Mouse (Mus musculus): ENCODE data around the gene Igdcc3.
"Not testable (repeated sequence)": the region's sequence is repeated elsewhere in the genome, so short reads cannot be mapped to it uniquely, and the experiment has no call there.

Gene Igdcc3

DNA sequence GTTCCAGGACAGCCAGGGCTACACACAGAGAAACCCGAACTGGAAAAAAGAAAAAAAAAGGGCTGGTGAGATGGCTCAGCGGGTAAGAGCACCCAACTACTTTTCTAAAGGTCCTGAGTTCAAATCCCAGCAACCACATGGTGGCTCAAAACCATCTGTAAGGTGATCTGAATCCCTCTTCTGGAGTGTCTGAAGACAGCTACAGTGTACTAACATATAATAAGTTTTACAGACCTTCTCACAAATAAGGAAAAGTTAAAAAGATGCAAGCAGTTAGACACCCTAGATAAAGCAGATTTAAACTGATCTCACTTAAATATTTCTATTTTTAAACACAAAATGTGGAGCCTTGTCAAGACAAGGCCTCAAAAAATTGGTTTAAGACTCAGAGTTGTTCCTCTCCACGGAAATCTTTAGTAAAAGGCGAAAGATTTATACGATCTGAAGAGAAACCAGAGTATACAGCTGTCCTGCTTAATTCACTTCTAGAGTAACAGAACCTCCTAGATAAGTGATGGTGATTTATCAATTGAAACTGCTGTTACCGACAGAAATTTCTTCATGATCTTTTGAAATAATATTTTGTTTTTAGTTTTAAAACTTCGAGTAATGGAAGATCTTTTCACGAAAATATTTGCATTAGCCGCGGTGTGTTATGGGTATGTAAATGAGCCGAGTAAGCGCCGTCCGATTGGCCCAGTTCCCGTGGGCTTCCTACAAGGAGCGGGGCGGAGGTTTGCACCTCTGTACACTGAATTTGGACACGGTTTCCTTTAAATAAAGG lies 60.6 kb downstream of the Igdcc3 start:
- in situ Hi-C loops (cut with MboI, MseI), result no loop called here

DNA sequence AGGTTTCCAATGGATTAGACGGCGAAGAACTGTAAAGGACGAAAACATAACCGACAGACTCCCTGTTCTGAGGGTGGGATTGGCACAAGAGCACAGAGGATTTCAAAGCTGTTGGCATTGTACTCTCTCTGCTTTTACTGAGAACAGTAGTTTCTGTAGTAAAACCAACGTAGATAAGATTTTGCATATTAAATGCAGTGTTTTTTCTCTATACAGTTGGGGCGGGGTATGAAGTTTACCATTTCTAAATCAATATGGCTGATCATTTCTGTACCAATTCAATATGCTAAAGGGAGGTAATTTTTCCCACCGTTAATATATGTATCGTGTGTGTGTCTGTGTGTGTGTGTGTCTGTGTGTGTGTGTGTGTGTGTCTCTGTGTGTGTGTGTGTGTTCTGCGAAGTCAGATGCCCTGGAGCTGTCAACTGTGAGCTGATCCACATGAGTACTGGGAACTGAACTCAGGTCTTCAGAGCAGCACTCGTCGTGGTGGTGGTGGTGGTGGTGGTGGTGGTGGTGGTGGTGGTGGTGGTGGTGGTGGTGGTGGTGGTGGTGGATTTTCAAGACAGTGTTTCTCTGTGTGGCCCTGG lies 61.3 kb downstream of the Igdcc3 start:
- in situ Hi-C loops (cut with MboI, MseI), result no loop called here

DNA sequence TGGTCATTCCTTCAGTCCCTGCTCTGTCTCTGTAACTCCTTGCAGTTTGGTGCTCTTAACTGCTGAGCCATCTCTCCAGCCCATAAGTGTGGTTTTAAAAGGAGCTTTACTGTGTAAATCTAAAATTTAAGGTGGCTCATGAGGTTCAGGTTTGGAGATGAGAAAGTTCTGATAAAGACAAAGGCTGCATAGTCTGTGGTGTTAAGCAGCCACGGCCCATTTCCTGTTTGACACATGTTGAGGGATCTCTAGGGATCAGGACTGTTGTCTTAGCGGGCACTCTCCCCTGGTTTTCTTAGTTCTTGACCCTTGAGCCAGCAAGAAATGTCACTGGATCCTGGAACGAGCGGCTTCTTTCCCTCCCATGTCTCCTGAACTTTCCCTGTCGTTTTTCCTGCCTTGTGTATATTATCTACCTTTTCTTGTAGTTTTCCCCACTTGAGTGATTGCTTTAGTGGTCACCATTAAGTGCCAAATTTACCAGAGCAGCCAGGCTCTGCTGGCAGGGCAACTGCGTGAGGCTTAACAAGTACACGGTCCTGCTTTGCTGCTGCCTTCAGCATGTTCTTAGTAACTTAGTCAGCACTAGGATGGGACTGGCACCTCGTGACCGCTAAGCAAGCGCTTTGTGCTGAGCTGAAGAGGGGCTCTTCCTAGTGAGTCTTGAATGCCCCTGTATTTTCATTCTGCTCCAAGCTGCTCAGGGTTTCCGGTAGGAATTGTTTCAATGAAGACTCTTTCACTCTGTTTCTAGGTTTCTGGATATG lies 64.2 kb downstream of the Igdcc3 start:
- in situ Hi-C loops (cut with MboI, MseI), result no loop called here

DNA sequence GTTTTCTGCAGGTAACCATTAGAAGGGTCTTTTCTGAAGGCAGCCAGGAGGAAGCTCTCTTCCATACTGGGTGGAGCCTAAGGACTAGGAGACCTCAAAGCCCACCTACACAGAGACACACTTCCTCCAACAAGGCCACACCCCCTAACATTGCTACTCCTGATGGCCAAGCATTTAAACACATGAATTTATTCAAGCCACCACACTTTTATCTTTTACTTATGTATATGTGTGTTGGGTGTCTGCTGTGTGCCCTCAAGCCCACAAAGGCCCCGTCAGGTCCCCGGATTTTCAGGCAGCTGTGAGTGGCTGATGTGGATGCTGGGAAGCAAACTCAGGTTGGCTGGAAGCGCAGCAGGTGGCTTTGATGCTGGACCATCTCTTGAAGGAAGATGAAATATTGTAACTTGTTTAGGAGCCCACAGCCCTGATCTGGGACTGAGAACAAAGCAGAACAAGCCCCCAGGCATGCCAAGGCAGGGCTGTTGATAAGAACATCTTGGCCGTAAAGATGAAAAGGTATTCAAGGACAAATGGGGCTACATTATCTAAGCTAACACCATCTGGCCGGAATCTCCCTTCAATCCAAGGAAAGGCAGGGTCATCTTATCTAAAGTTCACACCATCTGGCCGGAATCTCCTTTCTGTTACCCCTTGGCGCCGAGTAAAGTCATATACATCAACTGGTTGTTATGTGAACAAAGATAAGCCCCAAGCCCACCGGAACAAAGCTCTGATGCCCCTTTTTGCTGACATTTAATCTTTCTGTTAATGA lies 66.2 kb downstream of the Igdcc3 start:
- in situ Hi-C loops (cut with MboI, MseI), result not testable (repeated sequence)

DNA sequence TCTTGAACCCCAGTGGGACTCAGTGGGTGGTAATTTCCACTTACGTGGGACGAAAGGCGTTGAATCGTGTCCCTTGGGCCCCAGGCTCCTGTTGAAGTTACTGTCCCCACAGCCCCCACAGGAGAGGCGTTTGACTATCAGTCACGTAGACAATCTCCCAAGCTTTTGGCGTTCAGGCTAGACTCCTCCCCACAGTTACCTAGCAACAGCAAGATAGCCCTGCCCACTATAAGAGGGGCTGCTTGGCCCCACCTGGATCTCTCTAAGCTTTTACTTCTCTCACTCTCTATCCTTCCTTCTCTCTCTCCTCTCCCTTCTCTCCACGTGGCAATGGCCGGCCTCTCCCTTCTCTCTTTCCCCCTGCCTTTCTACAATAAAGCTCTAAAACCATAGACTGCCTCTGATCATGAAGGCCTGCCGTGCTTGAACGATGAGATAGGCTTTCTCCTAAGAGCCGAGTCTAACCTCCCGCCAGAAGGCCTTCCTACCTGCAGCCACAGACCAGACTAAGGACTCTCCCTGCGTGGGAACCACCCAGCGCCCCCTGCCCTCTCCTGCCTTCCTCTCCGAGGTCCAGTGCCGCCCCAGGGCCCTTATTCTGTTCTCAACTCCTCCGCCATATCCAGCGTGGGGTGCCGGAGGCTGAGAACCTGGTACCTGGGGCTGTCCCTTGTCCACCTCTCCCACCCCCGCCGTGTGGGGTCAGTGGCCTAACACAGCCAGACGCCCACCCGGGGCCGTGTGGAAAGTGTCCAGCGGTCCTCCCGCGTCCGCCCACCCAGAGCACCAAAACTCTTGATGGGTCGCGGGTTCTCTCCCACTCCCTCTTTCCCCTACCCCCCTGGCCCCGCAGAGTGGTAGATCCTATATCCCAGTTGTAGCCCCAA lies 67.5 kb downstream of the Igdcc3 start:
- in situ Hi-C loops (cut with MboI, MseI), result no loop called here

DNA sequence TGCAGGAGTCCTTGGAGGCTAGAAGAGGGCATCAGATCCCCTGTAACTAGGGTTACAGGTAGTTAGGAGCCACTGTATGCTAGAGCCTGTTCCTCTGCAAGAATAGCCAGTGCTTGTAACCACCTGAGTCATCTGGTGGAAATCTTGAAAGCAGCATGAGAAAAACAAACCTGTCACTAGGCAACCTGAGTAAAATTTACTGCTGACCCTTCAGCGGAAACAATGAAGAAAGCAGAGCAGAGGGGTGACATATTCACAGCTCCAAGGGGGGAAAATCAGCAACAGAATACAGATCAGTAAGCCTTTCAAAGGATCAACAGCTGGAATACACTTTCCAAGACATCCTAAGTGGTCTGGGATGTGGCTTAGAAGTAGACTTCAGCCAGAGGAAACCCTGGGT lies 70.6 kb downstream of the Igdcc3 start:
- in situ Hi-C loops (cut with MboI, MseI), result loop anchor here (5.0 kb wide), 1 partner anchor 81 kb away; the partner anchor contains the start of gene Clpx

DNA sequence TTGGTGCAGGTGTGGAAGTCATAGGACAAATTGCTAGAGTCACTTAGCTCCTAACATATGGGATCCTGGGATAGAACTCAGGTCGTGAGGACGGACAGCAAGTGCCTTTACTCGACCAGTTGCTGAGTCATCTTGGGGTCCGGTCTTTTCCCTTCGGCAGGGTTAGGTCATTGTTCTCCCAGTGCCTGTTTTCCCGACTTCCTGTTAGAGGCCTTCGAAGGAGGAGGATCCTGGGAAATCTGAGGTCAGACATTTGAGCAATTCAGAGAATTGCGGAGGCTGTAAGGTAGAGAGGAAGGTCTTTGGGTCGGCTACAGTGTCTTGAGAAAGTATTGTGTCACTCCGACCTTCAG lies 73.4 kb downstream of the Igdcc3 start:
- in situ Hi-C loops (cut with MboI, MseI), result loop anchor here (5.0 kb wide), 1 partner anchor 78 kb away; the partner anchor contains the start of gene Clpx

DNA sequence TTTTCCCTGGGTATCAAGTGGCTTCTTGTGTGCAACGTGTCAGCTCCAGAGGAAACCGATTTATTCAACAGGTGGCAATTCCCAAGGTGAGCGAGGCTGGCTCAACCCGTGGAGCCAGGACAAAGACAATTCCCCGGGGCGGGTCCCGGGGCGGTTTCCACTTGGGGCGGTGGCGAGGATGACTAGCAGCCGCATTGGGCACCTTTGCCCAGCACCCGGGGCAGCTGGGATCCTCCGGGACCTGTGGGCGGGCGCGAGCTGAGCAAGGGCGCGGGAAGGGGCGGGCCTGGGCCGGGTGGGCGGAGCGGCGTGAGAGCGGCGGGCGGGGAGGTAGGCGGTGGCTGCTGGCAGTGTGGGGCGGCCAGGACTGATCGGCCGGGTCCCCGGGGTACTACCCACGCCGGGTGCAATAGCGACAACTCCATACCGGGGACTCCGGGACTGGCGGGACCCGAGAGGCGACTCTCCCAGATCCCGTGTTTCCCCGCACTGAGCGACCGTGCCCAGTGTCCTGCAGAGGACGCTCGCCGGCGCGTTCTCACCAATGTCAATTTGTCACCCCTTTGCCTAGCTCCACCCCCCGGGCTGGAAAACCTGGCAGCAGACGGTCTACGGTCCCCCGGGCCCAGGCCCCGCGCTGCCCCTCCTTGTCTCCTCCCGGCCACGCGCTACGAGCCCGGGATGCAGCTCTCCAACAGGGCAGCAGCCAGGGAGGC lies 73.9 kb downstream of the Igdcc3 start:
- in situ Hi-C loops (cut with MboI, MseI), result loop anchor here (5.0 kb wide), 1 partner anchor 77 kb away; the partner anchor contains the start of gene Clpx

DNA sequence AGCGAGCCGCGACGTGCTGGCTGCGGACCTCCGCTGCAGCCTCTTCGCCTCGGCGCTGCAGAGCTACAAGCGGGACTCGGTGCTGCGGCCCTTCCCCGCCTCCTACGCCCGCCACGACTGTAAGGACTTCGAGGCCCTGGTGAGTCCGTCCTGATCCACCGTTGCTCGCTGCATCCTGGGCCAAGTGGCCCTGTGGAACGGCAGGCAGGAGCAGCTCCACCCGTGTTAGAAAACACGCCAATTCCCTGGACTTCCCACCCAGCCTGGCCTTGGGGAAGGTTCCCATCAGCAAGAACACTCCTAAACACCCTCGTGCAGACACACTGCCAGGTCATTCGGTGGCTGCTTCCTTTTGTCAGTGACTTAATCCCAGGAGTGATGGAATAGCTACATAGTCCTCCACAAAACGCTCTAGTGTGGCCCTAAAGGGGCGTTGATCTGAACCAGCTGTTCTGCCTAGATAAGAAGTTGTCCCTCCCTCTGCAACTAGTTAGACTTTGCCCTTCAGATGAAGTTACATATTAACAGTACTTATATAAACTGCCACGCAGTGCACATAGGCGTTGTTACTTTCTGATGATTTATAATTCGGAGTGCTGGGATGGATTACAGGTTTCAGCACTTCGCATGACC lies 74.6 kb downstream of the Igdcc3 start:
- in situ Hi-C loops (cut with MboI, MseI), result no loop called here

DNA sequence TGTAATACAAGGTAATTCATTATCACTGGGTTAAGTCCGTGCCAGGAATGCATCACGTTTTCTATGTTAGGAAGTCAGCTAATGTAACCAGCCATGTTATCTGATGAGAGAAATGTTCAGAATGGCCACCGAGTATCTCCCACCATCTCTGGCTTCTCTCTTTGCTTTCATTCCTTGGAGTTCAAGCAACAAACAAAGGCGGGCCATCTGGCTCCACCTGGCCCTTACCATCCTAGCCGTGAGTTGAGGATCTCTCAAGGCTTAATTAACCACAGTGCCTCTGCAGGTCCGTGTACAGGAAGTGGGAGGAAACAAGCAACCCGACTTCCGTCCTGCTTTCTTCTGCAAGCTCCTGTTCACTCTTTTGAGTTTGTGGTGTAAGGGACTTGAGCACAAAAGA lies 76.0 kb downstream of the Igdcc3 start:
- in situ Hi-C loops (cut with MboI, MseI), result no loop called here

DNA sequence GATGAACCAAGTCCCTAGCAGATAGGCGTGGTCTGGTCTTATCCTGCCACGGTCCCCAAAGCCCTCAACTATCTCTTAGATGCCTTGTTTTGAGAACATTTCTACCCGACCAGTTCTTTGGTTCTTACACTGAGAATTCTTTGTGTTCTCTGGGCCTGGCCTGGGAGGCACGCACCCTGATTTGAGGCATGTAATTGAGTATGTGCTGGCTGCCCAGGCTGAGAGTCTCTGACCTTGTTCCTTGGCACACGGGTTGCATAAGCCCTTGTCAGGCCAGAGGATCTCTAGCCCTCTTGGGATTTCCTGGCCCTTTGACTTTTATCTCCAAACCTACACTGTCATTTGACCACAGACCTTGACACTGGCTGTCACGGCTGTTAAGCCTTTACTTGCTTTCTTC lies 76.7 kb downstream of the Igdcc3 start:
- in situ Hi-C loops (cut with MboI, MseI), result no loop called here

DNA sequence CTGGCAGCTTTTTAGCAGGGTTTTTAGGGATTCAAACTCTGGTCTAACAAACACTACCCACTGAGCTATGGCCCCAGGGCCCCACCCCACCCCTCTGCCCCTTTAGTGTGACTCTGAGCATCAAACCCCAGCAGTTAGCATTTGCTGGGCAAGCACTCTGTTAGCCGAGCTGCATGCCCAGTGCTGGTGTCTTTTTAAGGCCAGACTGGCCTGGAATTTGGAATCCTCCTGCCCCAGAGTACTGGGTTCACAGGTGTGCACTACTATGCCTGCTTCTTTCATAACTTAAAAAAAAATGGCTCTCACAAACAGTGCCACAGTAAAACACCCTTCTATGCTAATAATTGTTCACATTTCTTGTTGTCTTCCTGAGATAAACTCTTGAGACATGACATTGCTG lies 77.9 kb downstream of the Igdcc3 start:
- in situ Hi-C loops (cut with MboI, MseI), result no loop called here

DNA sequence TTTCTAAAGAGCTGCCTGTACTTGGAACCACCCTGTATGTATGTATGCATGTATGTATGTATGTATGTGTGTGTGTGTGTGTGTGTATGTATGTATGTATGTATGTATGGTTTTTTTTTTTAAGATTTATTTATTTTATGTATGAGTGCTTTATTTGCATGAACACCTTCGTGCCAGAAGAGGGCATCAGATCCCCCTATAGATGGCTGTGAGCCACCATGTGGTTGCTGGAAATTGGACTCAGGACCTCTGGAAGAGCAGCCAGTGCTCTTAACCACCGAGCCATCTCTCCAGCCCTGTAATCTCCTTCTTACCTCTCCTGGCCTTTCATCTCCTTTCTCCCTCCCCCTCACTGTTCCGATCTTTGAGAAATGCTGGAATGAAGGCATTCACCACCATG lies 79.4 kb downstream of the Igdcc3 start:
- in situ Hi-C loops (cut with MboI, MseI), result not testable (repeated sequence)

DNA sequence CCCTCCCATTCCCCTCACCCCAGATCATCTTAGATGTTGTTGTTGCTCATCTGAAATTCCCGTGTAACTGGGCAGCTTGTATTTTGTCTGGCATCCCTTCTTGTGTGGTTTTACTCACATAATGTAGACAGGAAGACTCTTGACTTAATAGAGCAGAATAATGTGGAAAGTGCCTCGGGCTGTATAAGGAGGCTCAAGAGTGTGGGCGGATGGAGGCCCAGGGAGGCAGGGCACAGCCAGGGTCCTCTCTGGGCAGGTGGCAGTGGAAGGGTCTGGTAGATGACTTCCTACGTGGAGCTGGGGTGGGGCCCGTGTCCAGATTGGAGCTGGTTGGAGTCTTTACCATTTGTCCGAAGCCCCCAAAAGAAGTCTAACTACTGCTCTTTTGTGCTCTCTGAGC lies 82.9 kb downstream of the Igdcc3 start:
- in situ Hi-C loops (cut with MboI, MseI), result no loop called here

DNA sequence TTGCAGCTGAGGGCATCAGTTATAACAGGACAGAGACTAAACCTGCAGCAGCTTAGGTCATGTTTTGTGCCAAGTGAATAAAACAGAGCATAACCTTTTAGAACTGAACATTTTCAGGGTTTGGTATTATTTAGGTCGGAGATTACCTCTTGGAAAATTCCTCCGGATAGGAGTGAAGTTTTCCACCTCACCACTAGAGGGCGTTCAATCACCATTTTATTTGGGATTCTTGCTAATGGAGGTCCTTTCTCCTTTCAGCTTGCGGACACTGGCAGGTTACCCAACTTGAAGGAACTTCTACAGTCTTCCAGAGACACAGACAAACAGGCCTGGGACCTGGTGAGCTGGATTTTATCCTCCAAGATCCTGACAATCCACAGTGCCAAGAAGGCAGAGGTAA lies 84.8 kb downstream of the Igdcc3 start:
- in situ Hi-C loops (cut with MboI, MseI), result no loop called here

DNA sequence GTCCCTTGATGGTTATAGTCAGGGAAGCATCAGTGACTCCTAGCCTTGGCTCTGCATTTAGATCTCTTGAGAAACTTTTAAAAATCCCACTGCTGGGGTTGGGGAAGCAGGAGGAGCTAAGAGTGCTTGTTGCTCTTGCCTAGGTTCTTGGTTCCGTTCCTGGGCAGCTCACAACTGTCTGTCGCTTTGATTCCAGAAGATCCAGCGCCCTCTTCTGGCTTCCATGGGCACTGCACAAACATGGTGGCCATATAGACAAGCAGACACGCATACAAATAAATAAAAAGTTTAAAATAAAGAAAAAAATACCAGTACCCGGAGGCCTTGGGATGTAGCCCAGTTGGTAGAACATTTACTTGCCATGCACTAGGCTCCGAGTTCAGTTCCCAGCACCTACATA lies 89.3 kb downstream of the Igdcc3 start:
- in situ Hi-C loops (cut with MboI, MseI), result no loop called here

DNA sequence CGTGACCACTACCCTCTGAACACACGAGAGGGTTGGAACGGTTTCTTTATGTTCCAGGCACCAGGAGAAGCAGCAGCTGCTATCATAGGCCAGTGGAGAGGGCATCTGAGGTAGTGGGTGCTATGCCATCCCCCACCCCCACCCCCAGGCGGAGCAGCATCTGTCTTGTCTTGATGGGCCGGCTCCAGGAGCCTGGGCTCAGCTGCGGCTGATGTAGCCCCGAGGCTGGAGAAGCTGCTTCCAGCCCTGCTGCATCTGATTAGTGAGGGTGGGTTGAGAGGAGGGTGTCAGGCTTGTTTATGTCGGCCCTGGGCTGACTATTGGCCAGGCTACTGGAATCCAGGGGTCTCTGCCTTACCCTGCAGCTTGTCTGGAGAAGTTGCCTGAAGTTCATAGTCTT lies 90.3 kb downstream of the Igdcc3 start:
- in situ Hi-C loops (cut with MboI, MseI), result no loop called here

DNA sequence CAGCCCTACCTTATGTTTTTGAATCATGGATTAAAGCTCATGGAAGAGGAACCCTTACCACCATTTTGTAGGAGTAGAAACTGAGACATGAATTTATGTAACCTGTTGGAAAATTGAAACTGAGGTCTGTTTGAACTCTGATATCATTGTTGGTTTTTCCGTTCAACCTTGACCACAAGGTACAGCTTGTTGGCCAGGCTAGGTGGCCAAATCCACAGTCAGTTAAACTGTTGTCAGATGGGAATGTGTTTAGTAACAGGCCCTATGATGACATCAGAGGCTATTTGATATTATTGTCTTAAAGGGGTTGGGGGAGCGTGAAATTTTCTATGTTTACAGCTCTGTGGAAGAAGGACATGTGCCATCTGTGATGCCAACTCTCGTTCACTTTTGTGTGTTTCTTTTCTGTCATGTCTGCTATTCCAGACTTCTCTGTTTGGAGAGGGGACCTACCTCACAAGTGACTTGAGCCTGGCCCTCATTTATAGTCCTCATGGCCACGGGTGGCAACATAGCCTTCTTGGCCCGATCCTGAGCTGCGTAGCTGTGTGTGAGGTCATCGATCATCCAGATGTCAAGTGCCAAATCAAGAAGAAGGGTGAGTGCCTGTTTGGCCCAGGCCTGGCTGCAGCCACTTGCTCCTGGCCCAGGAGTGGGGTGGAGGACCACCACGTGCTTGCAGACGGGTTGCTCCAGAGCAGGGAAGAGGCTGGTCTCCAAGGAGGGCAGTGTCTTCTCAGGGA lies 92.4 kb downstream of the Igdcc3 start:
- in situ Hi-C loops (cut with MboI, MseI), result no loop called here

DNA sequence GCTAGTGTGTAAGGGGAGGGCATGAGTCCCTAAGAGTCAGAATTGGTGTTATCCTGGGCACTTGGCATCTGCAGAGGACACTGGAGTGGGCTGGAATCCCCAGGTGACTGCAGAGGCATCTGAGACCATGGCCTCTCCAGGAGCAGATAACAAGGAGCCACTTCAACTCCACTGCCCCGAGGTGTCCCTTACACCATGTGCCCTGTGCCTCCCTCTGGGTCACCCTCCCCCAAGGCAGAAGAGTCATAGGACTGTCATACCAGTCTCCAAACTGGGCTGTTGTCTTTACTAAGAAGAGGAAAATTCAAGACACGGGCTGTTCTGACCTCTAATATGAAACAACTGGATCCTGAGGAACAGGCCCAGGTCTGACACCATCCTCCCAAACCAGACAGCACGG lies 93.7 kb downstream of the Igdcc3 start:
- in situ Hi-C loops (cut with MboI, MseI), result no loop called here

Data from T-helper 2 cell (primary cell).